Mouse (Mus musculus) frontal cortex, postnatal 36 days (tissue): Measurements from ENCODE around the gene Nrtn.

Experiments used
- DNase-seq, 2 experiments: peaks; one replicate each; pipeline ENCODE4 v3.0.0; 2022; ENCODE audit warnings: low spot score in 2 of 2

Gene Nrtn

DNA sequence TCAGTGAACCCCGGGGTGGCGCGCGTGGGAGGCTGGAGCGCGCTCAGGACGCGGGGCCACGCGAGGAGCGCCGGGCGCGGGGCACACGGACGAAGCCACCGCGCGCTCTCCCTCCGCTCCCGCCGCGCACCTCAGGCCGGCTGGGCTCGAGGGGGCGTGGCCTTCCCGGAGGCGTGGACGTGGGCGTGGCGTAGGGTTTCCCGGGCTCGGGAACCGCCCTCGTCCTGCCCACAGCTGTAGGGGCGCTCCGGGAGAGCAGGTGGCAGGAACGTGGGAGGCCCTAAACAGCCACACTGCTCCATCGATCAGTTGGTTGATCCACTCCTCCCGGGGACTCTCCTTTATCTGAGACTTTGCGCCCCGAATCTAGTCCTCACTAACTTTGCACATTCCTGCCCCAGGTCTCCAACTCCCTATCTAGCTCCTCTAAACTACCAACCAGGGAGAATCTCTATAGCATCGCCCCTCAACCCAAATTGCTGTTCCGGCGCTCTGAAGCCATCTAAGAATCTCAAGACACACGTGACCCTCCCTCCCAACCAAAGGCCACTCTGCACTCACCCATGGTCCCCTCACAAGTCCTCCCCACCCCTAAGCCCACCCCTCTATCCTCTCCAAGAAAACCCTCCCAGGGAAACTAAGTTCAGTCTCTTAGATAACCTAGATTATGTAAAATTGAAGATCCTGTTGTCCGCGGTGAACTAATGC, at the start of gene Nrtn:
TSS of gene Nrtn (minus strand) at position 115 of the 708 bp plus-strand sequence.
- peak; percentile 40 to 60 for DNase-seq

DNA sequence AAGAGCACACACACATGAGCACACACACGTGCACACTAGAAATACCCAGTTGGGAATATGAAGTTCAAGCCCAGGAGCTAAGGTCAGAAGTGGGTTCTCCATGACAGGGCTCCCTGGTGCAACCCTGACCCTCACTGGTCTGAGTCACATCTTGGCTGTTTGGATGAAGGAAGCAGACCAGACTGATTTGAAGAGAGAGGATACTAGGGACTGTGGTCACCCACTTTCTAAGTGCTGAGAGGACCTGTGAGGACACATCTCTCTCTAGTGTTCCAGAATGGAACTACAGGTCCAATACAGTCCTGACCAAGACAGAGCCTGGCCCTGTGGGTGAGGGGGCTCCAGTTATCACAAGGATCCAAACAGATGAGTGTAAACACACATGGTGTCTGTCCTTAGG, 48.5 kb upstream of the Nrtn start:
- no peak for DNase-seq

DNA sequence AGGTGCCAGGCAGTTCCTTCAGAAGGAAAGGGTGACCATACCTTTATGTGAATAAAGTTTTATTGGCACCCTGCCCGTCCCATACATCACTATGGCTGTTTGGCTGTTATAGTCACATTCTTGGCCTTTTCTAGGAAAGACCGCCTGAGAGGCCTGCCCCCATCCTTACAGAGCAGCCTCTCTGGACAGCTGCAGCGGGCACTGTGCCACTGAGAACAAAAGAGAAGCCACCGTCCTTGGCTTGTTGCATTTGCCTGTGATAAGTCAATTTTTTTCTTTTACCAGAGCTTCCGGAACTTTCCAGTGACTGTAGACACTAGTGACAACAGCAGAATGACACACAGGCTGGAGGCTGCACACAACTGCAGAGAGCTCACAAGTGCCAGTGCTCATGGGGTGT, 47.6 kb upstream of the Nrtn start:
- no peak for DNase-seq

DNA sequence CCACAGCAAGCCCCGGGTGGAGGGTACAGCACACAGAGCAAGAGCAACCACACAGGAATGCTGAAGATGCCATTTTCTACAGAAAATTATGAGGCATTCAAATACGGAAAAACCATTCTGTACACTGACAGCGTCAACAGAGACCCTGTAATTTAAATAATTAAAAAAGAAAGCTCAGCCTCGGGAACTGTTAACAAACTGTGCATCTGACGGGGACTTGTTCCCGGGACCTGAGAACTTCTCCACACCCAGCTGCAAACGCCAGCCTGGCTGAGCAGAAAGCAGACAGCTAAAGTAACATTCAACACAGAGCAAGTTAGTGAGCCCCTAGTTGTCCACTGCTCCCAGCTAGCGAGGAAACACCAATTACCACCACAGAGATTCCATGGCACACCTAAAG, 44.7 kb upstream of the Nrtn start:
- DNase-seq = no peak

DNA sequence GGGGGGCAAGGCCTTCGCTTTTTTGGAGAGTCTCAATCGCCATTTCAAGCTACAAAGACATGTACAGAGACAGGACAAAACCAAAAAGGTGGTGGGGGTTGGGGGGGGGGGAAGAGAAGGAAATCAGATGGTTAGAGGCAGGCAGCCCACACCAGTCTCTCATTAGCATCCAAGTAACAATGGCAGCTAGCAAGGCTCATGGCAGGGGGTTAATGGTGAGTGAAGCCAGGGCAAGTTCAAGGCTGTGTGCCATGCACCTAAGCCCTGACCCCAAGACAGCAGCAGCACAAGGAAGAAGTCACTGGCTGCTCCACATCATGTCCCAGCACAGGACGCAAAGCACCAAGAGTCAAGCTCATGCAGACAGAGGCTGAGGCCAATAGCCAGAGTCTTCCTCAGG, 41.9 kb upstream of the Nrtn start:
- DNase-seq = no peak

DNA sequence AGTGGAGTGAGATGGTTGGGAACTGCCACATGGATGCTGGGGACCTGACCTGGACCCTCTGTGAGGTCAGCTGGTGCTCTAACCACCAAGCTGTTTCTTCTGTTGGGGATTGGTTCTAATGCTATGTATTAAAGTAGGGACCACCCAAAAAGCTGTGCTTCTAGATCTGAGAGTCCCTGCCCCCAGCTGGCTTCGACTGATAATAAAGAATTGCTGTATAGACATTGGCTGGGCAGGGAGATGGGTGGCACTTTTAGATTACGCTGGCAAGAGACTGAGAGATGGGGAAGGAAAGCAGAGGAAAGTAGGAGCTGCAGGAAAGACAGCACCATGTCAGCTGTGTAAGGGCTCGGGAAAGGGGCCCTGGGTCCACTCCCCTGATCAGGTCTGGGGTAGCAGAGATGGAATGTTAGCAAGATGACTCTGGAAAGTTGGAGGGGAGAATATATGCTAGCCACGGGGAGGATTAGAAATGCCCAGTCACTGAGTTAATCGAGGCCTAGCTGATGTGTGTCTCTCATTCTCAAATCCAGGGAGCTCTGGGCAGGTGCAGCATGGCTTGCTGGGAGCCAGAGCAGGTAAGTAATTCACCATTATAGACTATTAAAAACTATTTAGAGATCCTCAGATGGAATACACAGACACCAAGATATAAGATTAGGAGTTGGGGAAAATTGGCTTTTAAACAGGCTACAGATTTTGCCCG, 36.4 kb upstream of the Nrtn start:
- no peak for DNase-seq

DNA sequence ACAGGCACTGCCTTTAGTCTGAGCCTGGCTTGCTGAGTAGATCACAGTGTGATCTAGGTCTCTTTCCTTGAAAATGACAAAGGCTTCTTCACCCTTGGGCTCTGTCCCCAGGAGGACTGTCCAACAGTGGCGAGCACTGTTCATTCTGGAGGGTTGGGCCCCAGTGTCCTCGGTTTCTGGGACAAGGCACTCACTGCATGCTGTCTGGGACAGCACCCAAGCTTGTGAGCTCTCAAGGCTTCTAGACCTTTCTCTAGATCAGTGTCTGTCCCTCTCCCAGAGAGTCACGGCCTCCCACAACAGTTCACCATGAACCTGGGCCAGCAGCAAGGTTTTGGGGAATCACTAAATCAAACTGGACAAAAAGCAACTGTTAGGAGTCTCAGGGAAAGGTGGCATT, 35.3 kb upstream of the Nrtn start:
- no peak for DNase-seq

DNA sequence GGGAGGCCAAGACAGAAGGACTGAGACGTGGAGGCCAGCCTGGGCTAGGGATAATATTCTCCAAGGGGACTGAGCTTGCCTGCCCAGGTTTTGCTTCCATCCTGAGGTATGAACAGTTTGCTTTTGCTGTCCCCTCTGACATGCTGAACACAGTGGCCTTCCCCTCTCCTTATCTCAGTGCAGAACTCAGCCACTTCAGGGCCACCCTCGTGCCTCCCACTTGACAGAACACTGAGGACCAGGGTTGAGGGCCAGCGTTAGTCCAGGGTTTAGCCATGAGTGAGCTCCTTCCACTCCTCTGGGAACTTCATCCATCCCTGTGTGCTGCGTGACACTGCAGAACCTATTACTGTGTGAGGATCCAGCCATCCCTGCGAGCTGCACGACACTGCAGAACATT, 32.0 kb upstream of the Nrtn start:
- DNase-seq = no peak

DNA sequence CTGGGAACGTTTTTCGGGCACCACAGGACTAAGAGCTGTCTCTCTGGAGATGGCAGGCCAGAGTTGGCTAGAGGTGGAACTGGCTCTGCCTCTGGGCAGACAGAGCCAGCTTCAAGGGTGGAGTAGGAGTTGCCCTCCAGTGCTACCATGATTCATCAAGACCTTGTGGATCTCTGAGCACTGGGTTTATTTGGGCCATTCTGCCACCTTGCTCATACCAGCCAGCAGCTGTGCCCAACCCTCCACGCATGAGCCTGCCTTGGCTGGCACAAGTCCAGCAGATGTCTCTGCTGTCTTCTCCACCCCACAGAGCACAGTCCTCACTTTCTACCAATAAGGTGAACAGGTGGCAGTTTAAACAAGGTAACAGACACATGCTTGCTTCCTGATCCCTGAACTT, 31.6 kb upstream of the Nrtn start:
- no peak for DNase-seq

DNA sequence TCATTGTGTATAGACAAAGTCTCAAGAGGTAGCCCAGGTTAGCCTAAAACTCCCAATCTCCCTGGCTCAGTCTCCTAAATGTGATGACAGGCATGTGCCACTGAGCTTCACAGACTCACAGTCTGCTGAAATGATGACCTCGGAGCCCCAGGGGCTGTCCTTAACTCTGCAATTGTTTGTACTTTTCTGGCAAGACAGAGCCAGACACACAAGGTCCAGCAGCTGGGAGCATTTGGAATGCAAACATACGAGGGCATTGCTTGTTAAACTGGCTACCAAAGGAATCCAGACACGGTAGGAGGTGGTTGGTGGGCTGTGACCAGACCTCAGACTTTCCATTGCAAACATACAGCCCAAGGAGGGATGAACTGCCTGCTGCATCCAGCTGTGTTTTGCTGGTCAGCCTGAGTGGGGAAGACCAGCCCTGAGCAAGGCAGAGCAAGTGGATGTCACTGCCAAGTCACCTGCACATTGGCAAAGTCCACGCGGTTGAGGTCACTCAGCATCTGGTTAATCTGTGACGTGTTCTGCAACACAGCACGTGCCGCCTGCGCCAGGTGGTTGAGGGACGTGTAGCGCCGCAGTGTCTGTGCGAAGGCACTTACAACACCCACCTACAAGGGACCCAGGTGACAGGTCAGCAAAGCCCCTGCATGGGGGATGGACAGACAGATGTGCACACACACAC, 23.1 kb upstream of the Nrtn start:
- no peak for DNase-seq

DNA sequence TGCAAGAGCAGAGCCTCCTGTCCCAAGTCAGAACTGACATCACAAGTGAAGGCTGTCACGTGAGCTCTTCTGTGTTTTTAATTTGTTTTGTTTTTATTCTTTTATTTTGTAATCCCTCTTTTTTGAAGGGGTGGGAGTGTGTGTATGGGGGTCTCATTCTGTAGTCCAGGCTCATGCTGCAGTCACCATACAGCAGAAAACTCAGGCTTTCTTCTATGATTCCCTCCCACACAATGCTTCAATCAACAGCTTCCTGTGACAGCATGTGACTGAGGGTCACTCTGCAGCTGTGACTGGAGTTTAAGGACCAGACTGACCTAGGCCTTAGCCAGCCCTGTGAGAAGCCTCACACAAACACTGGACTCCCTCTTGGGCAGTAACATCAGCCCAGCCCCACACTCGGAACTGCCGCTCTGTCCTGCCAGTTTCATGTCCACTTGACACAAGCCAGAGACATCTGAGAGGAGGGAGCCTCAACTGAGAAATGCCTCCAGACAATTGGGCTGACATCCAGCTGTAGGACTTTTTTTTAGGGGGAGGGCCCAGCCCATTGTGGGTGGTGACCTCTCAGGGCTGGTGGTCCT, 21.5 kb upstream of the Nrtn start:
- DNase-seq = no peak

DNA sequence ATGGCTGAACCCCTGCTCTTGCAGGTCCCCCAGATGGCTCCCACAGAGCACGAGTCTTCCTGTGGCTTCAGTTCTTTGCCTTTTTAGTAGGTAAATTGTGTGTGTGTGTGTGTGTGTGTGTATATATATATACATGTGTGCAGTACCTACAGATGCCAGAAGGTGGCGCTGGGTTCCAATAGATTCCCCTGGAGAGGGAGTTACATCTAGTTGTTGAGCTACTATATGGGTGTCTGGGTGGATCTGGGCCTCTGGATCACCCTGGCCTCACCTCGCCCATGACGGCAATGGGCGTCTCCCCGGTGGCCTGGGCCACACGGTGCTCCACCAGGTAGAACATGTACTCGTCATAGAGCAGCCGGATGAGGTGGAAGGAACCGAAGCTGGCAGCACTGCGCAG, 20.2 kb upstream of the Nrtn start:
- DNase-seq = no peak

DNA sequence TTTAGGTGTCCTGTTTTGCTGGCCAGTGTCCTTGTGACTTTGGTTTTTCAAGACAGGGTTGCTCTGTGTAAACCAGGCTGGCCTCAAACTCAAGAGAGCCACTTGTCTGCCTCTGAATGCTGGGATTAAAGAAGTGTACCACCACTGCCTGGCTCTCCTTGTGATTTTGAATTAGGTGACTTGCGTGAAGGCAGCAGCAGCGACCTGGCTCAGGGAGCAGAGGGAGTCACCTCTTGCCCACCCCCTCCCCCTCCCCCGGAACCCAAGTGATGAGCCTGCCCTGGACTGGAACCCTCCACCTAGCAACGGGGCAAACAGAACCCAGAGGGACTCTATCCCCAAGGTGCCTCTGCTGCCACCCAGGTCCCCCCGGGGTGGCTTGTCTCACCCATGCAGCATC, 12.6 kb upstream of the Nrtn start, which contains the start of gene Prr22:
TSS of gene Prr22 (plus strand) at position 301 of the 400 bp plus-strand sequence.
- no peak for DNase-seq

DNA sequence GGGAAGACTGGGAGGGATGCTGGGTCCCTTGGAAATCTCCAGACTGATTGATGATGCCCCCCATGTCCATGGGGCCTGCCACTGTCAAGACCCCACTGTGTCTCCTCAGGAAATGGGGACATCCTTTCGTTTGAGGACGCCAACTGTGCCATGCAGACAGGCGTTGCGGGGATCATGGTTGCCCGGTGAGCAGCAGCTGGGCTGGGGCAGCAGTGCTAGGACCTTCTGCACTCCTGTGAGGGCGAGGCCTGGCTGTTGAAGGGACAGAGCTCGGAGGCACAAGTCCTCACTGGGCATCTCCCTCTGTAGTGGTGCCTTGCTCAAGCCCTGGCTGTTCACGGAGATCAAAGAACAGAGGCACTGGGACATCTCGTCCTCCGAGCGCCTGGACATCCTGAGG, 11.6 kb upstream of the Nrtn start:
- DNase-seq = no peak

DNA sequence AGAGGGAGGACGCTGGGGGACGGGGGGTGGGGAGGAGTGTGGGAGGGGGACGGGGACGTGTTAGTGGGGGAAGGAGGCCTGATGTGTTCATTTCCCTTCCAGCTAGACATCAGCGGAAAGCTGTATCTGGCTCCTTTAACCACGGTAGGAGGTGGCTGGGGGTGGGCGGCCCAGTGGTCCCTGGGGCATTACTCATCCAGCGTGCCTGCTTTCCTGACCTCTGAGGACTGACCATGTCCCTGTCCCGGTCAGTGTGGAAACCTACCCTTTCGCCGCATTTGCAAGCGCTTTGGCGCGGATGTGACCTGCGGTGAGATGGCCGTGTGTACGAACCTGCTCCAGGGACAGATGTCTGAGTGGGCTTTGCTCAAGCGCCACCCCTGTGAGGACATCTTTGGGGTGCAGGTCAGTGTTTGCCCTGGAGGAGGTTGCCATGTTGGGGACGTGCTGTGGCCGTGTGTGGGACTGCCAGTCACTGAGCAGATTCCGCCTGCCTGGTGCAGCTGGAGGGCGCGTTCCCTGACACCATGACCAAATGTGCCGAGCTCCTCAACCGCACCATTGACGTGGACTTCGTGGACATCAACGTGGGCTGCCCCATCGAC, 10.3 kb upstream of the Nrtn start:
- DNase-seq = no peak

DNA sequence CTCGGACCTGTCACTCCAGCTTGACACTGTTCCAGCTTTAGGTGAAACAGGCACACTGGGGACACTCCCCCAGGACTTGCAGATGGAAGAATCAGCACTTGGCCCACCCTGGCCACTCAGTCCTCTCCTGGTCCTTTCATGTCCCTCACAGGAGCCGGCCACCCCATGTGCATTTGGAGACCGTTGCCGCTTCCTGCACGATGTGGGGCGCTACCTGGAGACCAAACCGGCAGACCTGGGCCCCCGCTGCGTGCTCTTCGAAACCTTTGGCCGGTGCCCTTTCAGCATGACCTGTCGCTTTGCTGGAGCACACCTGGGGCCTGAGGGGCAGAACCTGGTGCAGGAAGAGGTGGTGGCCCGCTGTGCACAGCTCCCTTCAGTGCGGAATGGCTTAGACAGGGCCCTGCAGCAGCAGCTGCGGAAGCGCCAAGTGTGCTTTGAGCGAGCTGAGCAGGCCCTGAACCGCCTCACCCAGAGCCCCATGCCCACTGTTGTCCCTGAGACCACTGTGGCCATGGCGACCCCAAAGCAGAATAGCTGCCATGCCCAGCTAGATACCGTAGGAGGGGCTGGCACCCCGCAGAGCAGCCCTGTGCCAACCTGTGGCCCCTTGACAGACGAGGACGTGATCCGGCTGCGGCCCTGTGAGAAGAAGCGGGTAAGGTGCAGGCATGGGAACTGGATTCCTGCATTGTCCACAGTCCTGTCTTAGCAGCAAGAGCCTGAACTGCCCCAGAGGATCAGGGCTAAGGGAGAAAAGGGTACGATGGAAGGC, 9.5 kb upstream of the Nrtn start:
- DNase-seq = no peak

DNA sequence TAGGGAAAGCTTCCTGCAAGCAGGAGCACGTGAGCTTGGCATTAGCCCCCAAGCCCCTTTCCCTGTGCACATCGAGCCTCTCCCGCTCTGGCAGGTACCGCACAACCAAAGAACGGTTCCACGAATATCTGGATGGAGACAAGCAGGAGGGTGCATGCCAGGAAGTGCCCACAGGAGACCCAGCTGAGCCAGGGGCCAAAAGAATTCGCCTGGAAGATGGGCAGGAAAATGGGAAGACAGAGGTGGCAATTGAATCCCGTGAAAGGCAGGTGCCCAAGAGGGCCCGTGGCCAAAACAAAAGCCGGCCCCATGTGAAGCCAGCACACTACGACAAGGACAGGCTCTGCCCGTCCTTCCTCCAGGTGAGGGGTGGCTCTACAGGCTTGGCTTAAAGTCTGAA, 8.1 kb upstream of the Nrtn start:
- DNase-seq = no peak

DNA sequence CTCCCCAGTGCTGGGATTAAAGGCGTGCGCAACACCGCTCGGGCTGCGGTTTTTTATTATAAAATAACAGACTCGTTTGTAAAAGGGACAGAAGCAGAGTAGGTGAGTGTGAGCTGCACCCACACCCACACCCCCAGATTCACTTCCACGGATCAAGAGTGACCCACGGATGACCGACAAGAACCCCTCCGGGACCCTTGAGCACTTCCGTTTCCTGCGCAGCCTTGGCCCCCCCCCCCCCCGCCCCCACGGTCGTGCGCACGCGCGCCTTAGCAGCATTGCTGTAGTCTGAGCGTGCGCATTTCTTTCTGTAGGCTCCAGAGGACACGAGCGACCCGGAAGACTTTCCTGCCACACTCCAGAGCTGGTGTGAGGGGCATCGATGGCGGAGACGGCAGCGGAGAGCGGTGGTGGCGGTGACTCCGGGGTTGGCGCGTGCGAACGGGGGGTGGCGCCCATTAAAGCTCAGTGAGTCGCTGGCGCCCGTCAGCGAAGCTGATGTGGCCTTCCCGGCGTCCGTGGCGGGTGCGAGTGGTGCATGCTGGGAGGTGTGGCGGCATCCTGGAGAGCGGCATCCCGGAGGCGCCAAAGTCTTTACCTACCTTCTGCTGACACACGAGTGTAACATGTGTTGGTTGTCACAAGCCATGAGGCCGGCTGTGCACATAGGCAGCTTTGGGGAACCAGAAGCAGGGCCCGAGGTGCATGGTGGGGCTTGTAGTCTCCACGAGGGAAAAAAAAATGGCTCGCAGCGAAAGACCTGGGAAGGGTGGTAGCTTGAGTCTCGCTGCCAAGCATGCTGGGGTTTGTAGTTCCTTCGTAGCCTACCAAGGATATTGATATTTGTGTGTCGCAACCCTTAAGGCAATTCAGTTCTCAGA, 7.4 kb upstream of the Nrtn start, which contains the start of gene Dus3l:
TSS of gene Dus3l (plus strand) at position 284 of the 881 bp plus-strand sequence.
- DNase-seq = peak; percentile 92

DNA sequence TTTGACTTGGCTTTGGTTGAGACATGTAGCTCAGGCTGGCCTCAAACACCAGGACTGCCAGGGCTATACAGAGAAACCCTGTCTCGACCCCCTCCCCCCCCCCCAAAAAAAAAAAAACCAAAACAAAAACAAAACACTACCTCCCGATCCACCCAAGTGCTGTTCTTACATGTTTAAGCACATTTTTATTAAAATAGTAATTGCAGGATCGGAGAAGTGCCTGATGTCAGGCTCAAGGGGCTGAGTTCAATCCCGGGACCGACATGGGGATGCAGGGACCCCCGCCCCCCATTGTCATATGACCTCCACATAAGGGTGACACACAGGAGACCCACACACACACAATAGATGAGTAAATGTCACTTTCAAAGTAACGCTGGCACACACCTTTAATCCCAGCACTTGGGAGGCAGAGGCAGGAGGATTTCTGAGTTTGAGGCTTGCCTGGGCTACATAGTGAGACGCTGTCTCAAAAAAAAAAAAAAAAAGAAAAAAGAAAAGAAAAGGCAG, 6.5 kb upstream of the Nrtn start:
- no peak for DNase-seq
